9 mouse cellular contexts compared by ENCODE assay signal in the genomic region with DNA sequence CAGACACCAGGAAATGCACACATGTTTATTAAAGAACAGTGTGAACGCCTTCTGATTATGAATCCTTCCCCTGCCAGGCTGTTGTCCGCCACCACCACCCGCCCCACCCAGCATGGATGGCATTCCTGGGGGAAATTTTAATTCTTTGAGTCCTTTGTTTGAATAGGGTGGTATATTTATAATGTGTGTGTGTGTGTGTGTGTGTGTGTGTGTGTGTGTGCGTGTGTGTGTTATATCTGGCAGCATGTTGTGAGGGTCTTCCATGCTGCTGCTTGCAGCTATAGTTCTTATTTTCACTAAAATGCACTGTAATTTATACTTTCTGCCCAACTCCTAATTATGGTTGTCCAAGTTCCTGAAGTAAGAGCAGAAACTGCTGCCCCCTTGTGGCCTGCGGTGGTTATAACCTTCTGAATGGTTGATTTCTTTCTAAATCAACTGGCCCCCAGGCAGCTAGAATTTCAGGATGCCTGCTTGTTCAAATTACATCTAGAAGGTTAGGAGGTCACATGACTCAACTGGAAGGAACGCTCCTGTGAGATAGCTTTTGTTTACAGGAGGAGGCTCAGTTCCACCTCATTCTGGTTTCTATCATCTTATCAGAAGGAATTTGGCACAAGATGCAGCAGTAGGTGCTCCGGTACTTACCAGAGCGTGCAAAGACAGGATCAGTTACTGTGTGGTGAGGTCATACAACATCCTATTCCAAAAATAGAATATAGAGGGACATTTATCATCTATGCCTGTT. TPM values are rescaled to one million over a fixed set of nuclear protein-coding genes. Genes with fewer than 3 reads are reported as not detected.
A peak's percentile ranks its signal among the peaks of the same experiment; 100 is the strongest.
DNase-seq lines count a peak whose midpoint lies in the region; ATAC-seq and TF ChIP-seq lines count a peak whose summit lies in the region.
"Had no signal": no experiment of that assay in that cellular context is flagged by ENCODE, and none has a peak within 500 bp of the region (broad histone marks: within the 10 kb centered on the region; RNA-seq: fewer than 3 reads in every experiment).

No protein-coding gene starts in this region.

- peak; percentile 61 to 75 (median 63) for TF ChIP-seq CTCF in MEL (IDR thresholded peaks at IDR 0.05 in 2 of 3, conservative IDR thresholded peaks at IDR 0.05 in 1 of 3; ENCODE audit: control insufficient read depth in 1 of 3, insufficient read depth in 1 of 3, low read depth in 2 of 3, low read length in 3 of 3, poor library complexity in 1 of 3, severe bottlenecking in 1 of 3)
- peak; percentile 85 for TF ChIP-seq CTCF in forebrain, postnatal 0 days (IDR thresholded peaks at IDR 0.05; ENCODE audit: low read depth)

- peak; percentile 42; the same call in 1 of the 2 replicates for ATAC-seq in forebrain, postnatal 0 days
- ATAC-seq in hindbrain, embryonic 14.5 days (ENCODE audit: low FRiP score), result no peak

- no peaks in the 10 kb centered on the region for H3K27me3 ChIP-seq in MEL (ENCODE audit: control insufficient read depth in 1 of 2, insufficient read depth in 2 of 2, low read length in 2 of 2)
- no peaks in the 10 kb centered on the region for H3K27me3 ChIP-seq in forebrain, postnatal 0 days (ENCODE audit: insufficient read depth, low read length)
- no peaks in the 10 kb centered on the region for H3K27me3 ChIP-seq in hindbrain, embryonic 14.5 days (ENCODE audit: control insufficient read depth, insufficient read depth, low read length)

- H3K4me3 ChIP-seq in MEL (ENCODE audit: control insufficient read depth in 1 of 2, insufficient read depth in 1 of 2, low read depth in 2 of 2, low read length in 2 of 2), result no peak overlapping the region
- H3K4me3 ChIP-seq in forebrain, postnatal 0 days (ENCODE audit: low read depth, low read length), result no peak overlapping the region
- H3K4me3 ChIP-seq in hindbrain, embryonic 14.5 days (replicated peaks; ENCODE audit: low read length), result no peak overlapping the region

- no peaks in the 10 kb centered on the region for H3K36me3 ChIP-seq in MEL (ENCODE audit: control insufficient read depth in 1 of 2, insufficient read depth in 2 of 2, low read length in 2 of 2)
- no peaks in the 10 kb centered on the region for H3K36me3 ChIP-seq in forebrain, postnatal 0 days (ENCODE audit: insufficient read depth)
- no peaks in the 10 kb centered on the region for H3K36me3 ChIP-seq in hindbrain, embryonic 14.5 days (replicated peaks; ENCODE audit: control insufficient read depth, insufficient read depth)

- no peak for TF ChIP-seq EP300 in MEL (IDR thresholded peaks at IDR 0.05; ENCODE audit: low read depth in 1 of 2, low read length in 2 of 2)

- no peaks in the 10 kb centered on the region for H3K79me2 ChIP-seq in MEL (ENCODE audit: control insufficient read depth, insufficient read depth, low read length, poor library complexity)

- H3K4me2 ChIP-seq in forebrain, postnatal 0 days (ENCODE audit: low read depth), result no peak overlapping the region
- H3K4me2 ChIP-seq in hindbrain, embryonic 14.5 days (replicated peaks), result no peak overlapping the region

- H3K9me3 ChIP-seq in MEL (replicated peaks; ENCODE audit: insufficient read depth, low read length), result no peaks in the 10 kb centered on the region
- no peaks in the 10 kb centered on the region for H3K9me3 ChIP-seq in forebrain, postnatal 0 days (ENCODE audit: low read length)
- no peaks in the 10 kb centered on the region for H3K9me3 ChIP-seq in hindbrain, embryonic 14.5 days (ENCODE audit: control insufficient read depth, low read length)

- no peak for TF ChIP-seq POLR2A in MEL (IDR thresholded peaks at IDR 0.05; ENCODE audit: control insufficient read depth in 1 of 2, insufficient read depth in 1 of 2, low read depth in 1 of 2, low read length in 2 of 2, poor library complexity in 1 of 2)

- H3K27ac ChIP-seq in MEL (ENCODE audit: control insufficient read depth, low read depth, low read length), result no peak overlapping the region
- no peak overlapping the region for H3K27ac ChIP-seq in forebrain, postnatal 0 days (ENCODE audit: low read depth, low read length)
- H3K27ac ChIP-seq in hindbrain, embryonic 14.5 days, result no peak overlapping the region
- H3K27ac ChIP-seq: macrophage had no signal

- no peak overlapping the region for H3K9ac ChIP-seq in MEL (ENCODE audit: control insufficient read depth, low read depth, low read length, poor library complexity, severe bottlenecking)
- no peak overlapping the region for H3K9ac ChIP-seq in forebrain, postnatal 0 days
- H3K9ac ChIP-seq in hindbrain, embryonic 14.5 days, result no peak overlapping the region

- peak; percentile 76 for TF ChIP-seq RAD21 in MEL (IDR thresholded peaks at IDR 0.05; ENCODE audit: low read depth, low read length)

- DNase-seq in MEL (ENCODE audit: low read depth, low spot score), result peak; percentile 68
- DNase-seq in c-Kit-positive CD71-negative TER-119-negative erythroid progenitor cells, embryonic 14.5 days (ENCODE audit: low read depth), result peak; percentile 60
- DNase-seq in forebrain, postnatal 0 days, result peak; percentile 85
- peak; percentile 85 for DNase-seq in hindbrain, embryonic 14.5 days (ENCODE audit: low spot score)
- peak; percentile 77 to 78 for DNase-seq in layer of hippocampus, postnatal 14 days (ENCODE audit: low spot score in 2 of 2)
- DNase-seq in lung, postnatal 4 days, result peak; percentile 62 to 82
- peak; percentile 50 for DNase-seq in right cerebral cortex, postnatal 25 days
- peak; percentile 77 for DNase-seq in yolk sac, embryonic 10.5 days (ENCODE audit: low spot score)

- WGBS in forebrain, postnatal 0 days, result 48% methylated on average over 8 of the region's 8 CpGs
- WGBS in hindbrain, embryonic 14.5 days, result 53% methylated on average over 8 of the region's 8 CpGs

- peaks cover 0 to 3% of the 10 kb centered on the region in 2 experiments; a peak in 1 of 4 replicates for H3K4me1 ChIP-seq in MEL (ENCODE audit: control insufficient read depth in 1 of 2, insufficient read depth in 2 of 2, low read length in 2 of 2)
- H3K4me1 ChIP-seq in forebrain, postnatal 0 days (ENCODE audit: insufficient read depth), result no peaks in the 10 kb centered on the region
- no peaks in the 10 kb centered on the region for H3K4me1 ChIP-seq in hindbrain, embryonic 14.5 days (replicated peaks; ENCODE audit: control insufficient read depth, insufficient read depth, low read length)

TF ChIP-seq in MEL, 35 proteins besides CTCF, POLR2A, EP300 and RAD21:
- TF ChIP-seq ZC3H11A (IDR thresholded peaks at IDR 0.05; ENCODE audit: low read depth, low read length), result peak; percentile 71
- TF ChIP-seq BHLHE40 (IDR thresholded peaks at IDR 0.05; ENCODE audit: borderline replicate concordance, low read depth, low read length), result no peak
- TF ChIP-seq SMC3 (IDR thresholded peaks at IDR 0.05; ENCODE audit: low read depth, low read length), result peak; percentile 80
- TF ChIP-seq USF1 (IDR thresholded peaks at IDR 0.05; ENCODE audit: low read depth, low read length), result peak; percentile 39; the same call in 1 of the 2 replicates
- TF ChIP-seq POLR2AphosphoS5 (IDR thresholded peaks at IDR 0.05; ENCODE audit: borderline replicate concordance, low read depth, low read length), result no peak
- no peak for TF ChIP-seq TBP (IDR thresholded peaks at IDR 0.05; ENCODE audit: low read depth, low read length)
TF ChIP-seq in MEL: peak in this region for 3.

RNA-seq across cellular contexts. Expression of a gene that starts 25.8 kb away (rescaled TPM):
- total RNA-seq in MEL (2012; rRNA removed), result not detected in 2 replicates
- not detected for polyA plus RNA-seq in MEL (2012; ENCODE audit: insufficient read depth in 1 of 2, insufficient read length in 2 of 2, low read depth in 1 of 2, low replicate concordance in 2 of 2, missing spikeins in 1 of 2)
- 0.31 and 0.62 TPM in 2 replicates for total RNA-seq in forebrain, postnatal 0 days (2014; rRNA removed)
- polyA plus RNA-seq in forebrain, postnatal 0 days (2015; fragmentation: Nextera tagmentation; extraction: Ambion mirVana), result 0.21 and 0.22 TPM in 2 replicates
- polyA plus RNA-seq in hindbrain, embryonic 14.5 days (2014; fragmentation: Nextera tagmentation; extraction: Ambion mirVana), result not detected in 2 replicates
- under 1 TPM; 0.21 to 0.48 TPM for total RNA-seq in layer of hippocampus, postnatal 14 days (2021)
- polyA plus RNA-seq: macrophage had no signal
